Mouse (Mus musculus): Measurements from ENCODE around the gene Nkx1-1.

- TF ChIP-seq CTCF (IDR thresholded peaks at IDR 0.05; ENCODE audit: extremely low read depth, insufficient read depth, insufficient read length, insufficient replicate concordance) (no peak), POLR2A (IDR thresholded peaks at IDR 0.05; ENCODE audit: low read depth, low read length) (no peak)
Observed at GRCm38 (mm10) chr5:33427461-33427860, 6.3 kb downstream of the Nkx1-1 start.

Data from spleen, adult 2 months (tissue).